In genomic region chr15:80286851-80287415, GRCm38 (mm10) we compare ENCODE assay signal across 9 mouse cellular contexts. TPM values are rescaled to one million over a fixed set of nuclear protein-coding genes. Genes with fewer than 3 reads are reported as not detected.
DNase-seq lines count a peak whose midpoint lies in the region; ATAC-seq and TF ChIP-seq lines count a peak whose summit lies in the region.
"Had no signal": no experiment of that assay in that cellular context is flagged by ENCODE, and none has a peak within 500 bp of the region (broad histone marks: within the 10 kb centered on the region; RNA-seq: fewer than 3 reads in every experiment).

Gene Cacna1i, plus strand, starts transcription at chr15:80287238.

- 2% methylated on average over 45 of the region's 50 CpGs for WGBS in kidney, postnatal 0 days
- WGBS in forebrain, embryonic 12.5 days: 1% methylated on average over 50 of the region's 50 CpGs
- under 1% methylated on average over 50 of the region's 50 CpGs for WGBS in neural tube, embryonic 13.5 days

- H3K27me3 ChIP-seq in kidney, postnatal 0 days (ENCODE audit: insufficient read depth, low read length): peaks cover 34% of the 10 kb centered on the region
- H3K27me3 ChIP-seq in forebrain, embryonic 12.5 days: peaks cover 93% of the 10 kb centered on the region
- peaks cover 90% of the 10 kb centered on the region for H3K27me3 ChIP-seq in neural tube, embryonic 13.5 days

- no peaks in the 10 kb centered on the region for H3K9me3 ChIP-seq in kidney, postnatal 0 days (replicated peaks; ENCODE audit: low read length)
- H3K9me3 ChIP-seq in forebrain, embryonic 12.5 days: no peaks in the 10 kb centered on the region
- H3K9me3 ChIP-seq in neural tube, embryonic 13.5 days: no peaks in the 10 kb centered on the region

- no peak; the same call in 1 of the 2 replicates for TF ChIP-seq CTCF in kidney, postnatal 0 days (IDR thresholded peaks at IDR 0.05; ENCODE audit: low read depth)

- peak; percentile 16 for DNase-seq in kidney, postnatal 0 days (ENCODE audit: low spot score)
- DNase-seq in kidney, adult 8-10 months: no peak
- peak; percentile 76 for DNase-seq in cerebellum, adult 11 months
- peak in 1 of 2 experiments; percentile 50 for DNase-seq in left cerebral cortex, adult 8-10 months (ENCODE audit: low spot score in 2 of 2)
- no peak for DNase-seq in spleen, adult 18-20 months
- no peak for DNase-seq in adipocyte (ENCODE audit: low spot score)

- no peak within 1 kb of the TSS for H3K27ac ChIP-seq in kidney, postnatal 0 days
- H3K27ac ChIP-seq in forebrain, embryonic 12.5 days: no peak within 1 kb of the TSS
- H3K27ac ChIP-seq in neural tube, embryonic 13.5 days (replicated peaks): no peak within 1 kb of the TSS

- H3K36me3 ChIP-seq in kidney, postnatal 0 days (ENCODE audit: insufficient read depth, low read length): no peaks in the 10 kb centered on the region
- H3K36me3 ChIP-seq in forebrain, embryonic 12.5 days (replicated peaks): no peaks in the 10 kb centered on the region
- H3K36me3 ChIP-seq in neural tube, embryonic 13.5 days: no peaks in the 10 kb centered on the region

- no peak for ATAC-seq in kidney, postnatal 0 days (replicated peaks; ENCODE audit: low FRiP score, low read depth)
- ATAC-seq in forebrain, embryonic 12.5 days (ENCODE audit: low FRiP score): peak; percentile 57; the same call in 1 of the 2 replicates
- peak; percentile 75 for ATAC-seq in neural tube, embryonic 13.5 days (ENCODE audit: low read depth)
- ATAC-seq: Patski had no signal

- H3K9ac ChIP-seq in kidney, postnatal 0 days (ENCODE audit: low read depth, low read length): no peak within 1 kb of the TSS
- H3K9ac ChIP-seq in forebrain, embryonic 12.5 days: peak within 1 kb of the TSS; percentile 48
- H3K9ac ChIP-seq in neural tube, embryonic 13.5 days: peak within 1 kb of the TSS; percentile 78

- H3K4me2 ChIP-seq in kidney, postnatal 0 days (ENCODE audit: low read length): peak within 1 kb of the TSS; percentile 76
- peak within 1 kb of the TSS; percentile 89 for H3K4me2 ChIP-seq in forebrain, embryonic 12.5 days
- H3K4me2 ChIP-seq in neural tube, embryonic 13.5 days: peak within 1 kb of the TSS; percentile 81

- H3K4me3 ChIP-seq in kidney, postnatal 0 days (replicated peaks; ENCODE audit: low read depth, low read length): peak within 1 kb of the TSS; percentile 41
- H3K4me3 ChIP-seq in forebrain, embryonic 12.5 days (replicated peaks): peak within 1 kb of the TSS; percentile 51
- H3K4me3 ChIP-seq in neural tube, embryonic 13.5 days: peak within 1 kb of the TSS; percentile 61

- peaks cover 3% of the 10 kb centered on the region; the same call in 1 of the 2 replicates for H3K4me1 ChIP-seq in kidney, postnatal 0 days (replicated peaks; ENCODE audit: insufficient read depth, low read length)
- H3K4me1 ChIP-seq in forebrain, embryonic 12.5 days: peaks cover 9% of the 10 kb centered on the region
- peaks cover 13% of the 10 kb centered on the region for H3K4me1 ChIP-seq in neural tube, embryonic 13.5 days (replicated peaks)

RNA-seq across cellular contexts. Expression of gene Cacna1i, which starts in this region (rescaled TPM):
- not detected in 2 replicates for polyA plus RNA-seq in kidney, postnatal 0 days (2015; fragmentation: Nextera tagmentation; extraction: Ambion mirVana)
- polyA plus RNA-seq in forebrain, embryonic 12.5 days (2016; fragmentation: Nextera tagmentation; extraction: Ambion mirVana): 0.17 and 0.21 TPM in 2 replicates
- 10 to 100 TPM; 64.3 to 80.9 (median 66.4) TPM for total RNA-seq in left cerebral cortex, adult 8-10 months (2022)
- 0.23 and 0.24 TPM in 2 replicates for polyA plus RNA-seq in neural tube, embryonic 13.5 days (2015; fragmentation: Nextera tagmentation; extraction: Ambion mirVana)

Comparison
In these comparisons a context has a peak if more than half of its experiments do, and no peak if none do; other contexts are left out.
1. Peak in DNase-seq, H3K4me3 ChIP-seq and H3K4me2 ChIP-seq in kidney, postnatal 0 days; RNA of the gene not detected or under 1 TPM.
2. Peak in ATAC-seq, H3K4me3 ChIP-seq, H3K9ac ChIP-seq and H3K4me2 ChIP-seq in forebrain, embryonic 12.5 days; RNA of the gene not detected or under 1 TPM.
3. Peak in ATAC-seq, H3K4me3 ChIP-seq, H3K9ac ChIP-seq and H3K4me2 ChIP-seq in neural tube, embryonic 13.5 days; RNA of the gene not detected or under 1 TPM.